Mouse (Mus musculus) c-Kit-negative CD71-positive TER-119-positive erythroid progenitor cells, embryonic 14.5 days (primary cell): ENCODE measurements around the gene Pip4k2b.
"Not testable (repeated sequence)": the region's sequence is repeated elsewhere in the genome, so short reads cannot be mapped to it uniquely, and the experiment has no call there.

Source experiments
- DNase-seq: peaks from one replicate; pipeline ENCODE4 v3.0.0-alpha.2; 2013; ENCODE audit warnings: low read depth, low spot score

Pip4k2b gene

GRCm38 (mm10) chr11:97714784-97715760 lies 29.4 kb downstream of the Pip4k2b start:
- no peak for DNase-seq

- DNase-seq = no peak
These were observed 30.1 kb downstream of the Pip4k2b start for GRCm38 (mm10) chr11:97714356-97714755.

- no peak for DNase-seq
These were observed 30.6 kb downstream of the Pip4k2b start for GRCm38 (mm10) chr11:97713896-97714295.

GRCm38 (mm10) chr11:97712286-97712685 lies 32.2 kb downstream of the Pip4k2b start:
- DNase-seq = no peak

GRCm38 (mm10) chr11:97711200-97711900 lies 33.2 kb downstream of the Pip4k2b start:
- no peak for DNase-seq

GRCm38 (mm10) chr11:97710067-97710466 lies 34.4 kb downstream of the Pip4k2b start:
- not testable (repeated sequence) for DNase-seq

GRCm38 (mm10) chr11:97703039-97703826 lies 41.3 kb downstream of the Pip4k2b start, which contains the start of gene Psmb3:
Gene Psmb3, plus strand, starts transcription at chr11:97703399.
- DNase-seq = peak; percentile 99

- peak; percentile 32 for DNase-seq
These were observed 42.1 kb downstream of the Pip4k2b start for GRCm38 (mm10) chr11:97702393-97702745.

GRCm38 (mm10) chr11:97701581-97702392 lies 42.7 kb downstream of the Pip4k2b start:
- no peak for DNase-seq

GRCm38 (mm10) chr11:97700746-97701580 lies 43.5 kb downstream of the Pip4k2b start:
- DNase-seq = no peak

- no peak for DNase-seq
These were observed 44.3 kb downstream of the Pip4k2b start, which contains the start of gene Pcgf2 for GRCm38 (mm10) chr11:97700003-97700745. Gene Pcgf2, minus strand, starts transcription at chr11:97700497.

- DNase-seq = no peak
These were observed 44.9 kb downstream of the Pip4k2b start for GRCm38 (mm10) chr11:97699626-97700002.

GRCm38 (mm10) chr11:97698741-97699611 lies 45.5 kb downstream of the Pip4k2b start:
- DNase-seq = no peak

- DNase-seq = no peak
These were observed 46.5 kb downstream of the Pip4k2b start for GRCm38 (mm10) chr11:97697891-97698529.

GRCm38 (mm10) chr11:97697199-97697890 lies 47.2 kb downstream of the Pip4k2b start:
- DNase-seq = no peak

GRCm38 (mm10) chr11:97696669-97697068 lies 47.8 kb downstream of the Pip4k2b start:
- no peak for DNase-seq
